10 mouse cellular contexts compared by ENCODE assay signal in the genomic region with DNA sequence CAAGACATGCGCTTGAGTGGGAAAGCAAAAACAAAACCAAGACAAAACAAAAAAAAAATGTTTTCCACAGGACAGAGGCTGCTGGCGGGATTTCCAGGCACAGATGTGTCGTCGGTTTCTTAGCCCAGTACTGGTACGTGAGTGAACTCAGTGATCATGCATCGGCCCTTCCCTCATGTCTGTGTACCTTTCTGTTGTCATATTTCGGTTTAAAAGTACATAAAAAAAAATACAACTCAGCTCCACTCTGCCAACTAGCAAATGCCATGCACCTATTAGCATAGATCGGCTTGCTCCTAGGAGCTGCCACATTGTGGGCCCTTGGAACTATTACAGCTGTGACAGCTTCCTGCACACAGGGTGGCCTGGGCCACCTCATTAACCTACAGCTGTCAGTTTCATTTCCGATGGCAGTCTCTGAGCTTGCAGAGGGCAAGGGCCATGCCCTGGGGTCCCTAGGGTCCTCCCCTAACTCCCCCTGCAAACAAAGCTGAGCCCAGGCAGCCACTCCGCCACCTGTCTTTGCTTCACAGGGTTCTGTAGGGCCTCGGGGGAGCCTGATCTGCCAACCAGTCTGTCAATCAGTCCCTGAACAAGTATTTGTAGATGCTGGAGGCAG. TPM values are rescaled to one million over a fixed set of nuclear protein-coding genes. Genes with fewer than 3 reads are reported as not detected.
DNase-seq lines count a peak whose midpoint lies in the region; ATAC-seq lines count a peak whose summit lies in the region.
"Had no signal": no experiment of that assay in that cellular context is flagged by ENCODE, and none has a peak within 500 bp of the region (broad histone marks: within the 10 kb centered on the region; RNA-seq: fewer than 3 reads in every experiment).

No protein-coding gene starts in this region.

- peak; percentile 16 for DNase-seq in adrenal gland, postnatal 10 days
- no peak for DNase-seq in adrenal gland, adult 18-20 months (ENCODE audit: low spot score in 2 of 2)
- DNase-seq in lung, postnatal 4 days, result peak; percentile 18 to 56
- DNase-seq in lung, adult 18-20 months, result no peak
- peak; percentile 79 for DNase-seq in mesoderm, embryonic 11.5 days (ENCODE audit: low read depth, low spot score)
- DNase-seq in spleen, postnatal 14 days (ENCODE audit: low spot score in 2 of 2), result peak; percentile 26 to 62
- no peak for DNase-seq in left cerebral cortex, postnatal 14 days (ENCODE audit: low spot score in 2 of 2)
- DNase-seq: cerebellum, adult 11-12 months; gastrocnemius, postnatal 10 days had no signal

- intact Hi-C loops in left cerebral cortex, postnatal 14 days (cut with DNase I), result no loop called here

- ATAC-seq in monocyte, adult 5-6 weeks (replicated peaks; ENCODE audit: insufficient number of reproducible peaks, low FRiP score, low TSS enrichment, poor library complexity, severe bottlenecking), result no peak

RNA-seq across cellular contexts. Expression of gene Gm340, which starts 33.5 kb away (rescaled TPM):
- total RNA-seq in adrenal gland, postnatal 10 days (2021), result 10 to 100 TPM; 10.1 to 13.0 TPM
- 10 to 100 TPM; 12.6 to 12.9 TPM for total RNA-seq in adrenal gland, adult 18-20 months (2021)
- total RNA-seq in monocyte, adult 5-6 weeks (2017), result 19.7 to 34.5 TPM (median 19.9 TPM) in 3 replicates
- 10 to 100 TPM in 1 of 2 experiments, 1 to 10 TPM in 1; 9.6 to 11.4 TPM for total RNA-seq in left cerebral cortex, postnatal 14 days (2021)

Comparison
In these comparisons a context has a peak if more than half of its experiments do, and no peak if none do; other contexts are left out.
1. DNase-seq: peak in adrenal gland, postnatal 10 days (single experiment), lung, postnatal 4 days (2 of 2), mesoderm, embryonic 11.5 days (single experiment) and spleen, postnatal 14 days (2 of 2); none in adrenal gland, adult 18-20 months (0 of 2), lung, adult 18-20 months (0 of 2) and left cerebral cortex, postnatal 14 days (0 of 2).